Mouse (Mus musculus) stomach, embryonic 15.5 days (tissue): Measurements from ENCODE around the gene Pdzd2. TPM values are rescaled to one million over a fixed set of nuclear protein-coding genes. Genes with fewer than 3 reads are reported as not detected.

Experiments used
- ATAC-seq: fragments of 200-750 bp; cut with Nextera tagmentation; 2 replicates; pipeline ENCODE4 v1.8.0; 2017; ENCODE audit warnings: low read depth, moderate number of reproducible peaks, moderate TSS enrichment; ENCODE audit not compliant: insufficient read depth, low FRiP score
- H3K27ac ChIP-seq: fragments of 300-500 bp; sonication (generic); 2 replicates; pipeline ENCODE4 v1.5.1; 2015; ENCODE audit warnings: mild to moderate bottlenecking, inconsistent platforms
- H3K27me3 ChIP-seq: fragments of 300-500 bp; sonication (generic); replicated peaks from 2 replicates; pipeline ENCODE4 v1.6.1; 2015; ENCODE audit warnings: inconsistent platforms
- H3K36me3 ChIP-seq: fragments of 300-500 bp; sonication (generic); 2 replicates; pipeline ENCODE4 v1.6.1; 2015; ENCODE audit warnings: inconsistent platforms
- H3K4me1 ChIP-seq: fragments of 300-500 bp; sonication (generic); 2 replicates; pipeline ENCODE4 v1.6.1; 2015; ENCODE audit warnings: inconsistent platforms
- H3K4me2 ChIP-seq: fragments of 300-500 bp; sonication (generic); 2 replicates; pipeline ENCODE4 v1.6.1; 2015; ENCODE audit warnings: mild to moderate bottlenecking, inconsistent platforms
- H3K4me3 ChIP-seq: fragments of 300-500 bp; sonication (generic); replicated peaks from 2 replicates; pipeline ENCODE4 v1.5.1; 2015; ENCODE audit warnings: inconsistent platforms
- H3K9ac ChIP-seq: fragments of 300-500 bp; sonication (generic); 2 replicates; pipeline ENCODE4 v1.6.1; 2015; ENCODE audit warnings: inconsistent platforms
- H3K9me3 ChIP-seq: fragments of 300-500 bp; sonication (generic); 2 replicates; pipeline ENCODE4 v1.6.1; 2016; ENCODE audit warnings: inconsistent platforms
- WGBS: fragments of 180-500 bp; shearing (Covaris S2); methylation state at CpG from one replicate; pipeline ENCODE4 v1.1.7; 2015; 5-methylcytosine and 5-hydroxymethylcytosine counted together
- polyA plus RNA-seq: library from polyadenylated mRNA; unstranded; fragments of >200 nt; fragmentation: Nextera tagmentation; extraction: Ambion mirVana; gene quantifications from 2 replicates; pipeline ENCODE4 v1.2.1, GENCODE M21; 2015

Gene Pdzd2
- polyA plus RNA-seq, 1 experiment from 2014 or later: 28.3 TPM

GRCm38 (mm10) chr15:12557663-12558436 lies 181.9 kb downstream of the Pdzd2 start:
- Histone ChIP-seq H3K9ac (no peak overlapping the region), H3K4me3 (no peak overlapping the region), H3K36me3 (no peaks in the 10 kb centered on the region), H3K4me2 (no peak overlapping the region), H3K4me1 (peaks cover 7% of the 10 kb centered on the region; the same call in 1 of the 2 replicates), H3K27me3 (no peaks in the 10 kb centered on the region), H3K27ac (no peak overlapping the region), H3K9me3 (no peaks in the 10 kb centered on the region)
- no peak for ATAC-seq
- 74% methylated on average over 11 of the region's 11 CpGs for WGBS

GRCm38 (mm10) chr15:12553211-12553610 lies 186.5 kb downstream of the Pdzd2 start:
- Histone ChIP-seq H3K9me3 (no peaks in the 10 kb centered on the region), H3K36me3 (no peaks in the 10 kb centered on the region), H3K27me3 (no peaks in the 10 kb centered on the region), H3K4me1 (peaks cover 27% of the 10 kb centered on the region), H3K27ac (no peak overlapping the region), H3K9ac (no peak overlapping the region), H3K4me2 (no peak overlapping the region), H3K4me3 (no peak overlapping the region)
- ATAC-seq: no peak
- 34% methylated on average over 3 of the region's 3 CpGs for WGBS

- no peaks in the 10 kb centered on the region for H3K36me3 ChIP-seq
- no peaks in the 10 kb centered on the region for H3K27me3 ChIP-seq
- no peak overlapping the region for H3K4me3 ChIP-seq
- H3K4me2 ChIP-seq: no peak overlapping the region
- ATAC-seq: no peak
- 44% methylated on average over 3 of the region's 3 CpGs for WGBS
- peaks cover 31% of the 10 kb centered on the region for H3K4me1 ChIP-seq
- H3K27ac ChIP-seq: peak overlapping the region; percentile 73; the same call in 1 of the 2 replicates
- no peaks in the 10 kb centered on the region for H3K9me3 ChIP-seq
- no peak overlapping the region for H3K9ac ChIP-seq
These were observed 188.8 kb downstream of the Pdzd2 start for GRCm38 (mm10) chr15:12550919-12551318.

- 27% methylated on average over 9 of the region's 9 CpGs for WGBS
- H3K4me2 ChIP-seq: peak overlapping the region; percentile 87
- no peak overlapping the region for H3K9ac ChIP-seq
- H3K4me3 ChIP-seq: peak overlapping the region; percentile 51; the same call in 1 of the 2 replicates
- no peaks in the 10 kb centered on the region for H3K27me3 ChIP-seq
- H3K4me1 ChIP-seq: peaks cover 37% of the 10 kb centered on the region
- peak overlapping the region; percentile 73 for H3K27ac ChIP-seq
- H3K9me3 ChIP-seq: no peaks in the 10 kb centered on the region
- H3K36me3 ChIP-seq: no peaks in the 10 kb centered on the region
- no peak for ATAC-seq
These were observed 189.3 kb downstream of the Pdzd2 start for GRCm38 (mm10) chr15:12550376-12550775.

GRCm38 (mm10) chr15:12549919-12550305 lies 189.8 kb downstream of the Pdzd2 start:
- H3K36me3 ChIP-seq: no peaks in the 10 kb centered on the region
- 3% methylated on average over 13 of the region's 13 CpGs for WGBS
- H3K4me3 ChIP-seq: peak overlapping the region; percentile 51
- H3K27ac ChIP-seq: peak overlapping the region; percentile 73
- H3K27me3 ChIP-seq: no peaks in the 10 kb centered on the region
- peak overlapping the region; percentile 35; the same call in 1 of the 2 replicates for H3K9ac ChIP-seq
- H3K4me1 ChIP-seq: peaks cover 41% of the 10 kb centered on the region
- no peaks in the 10 kb centered on the region for H3K9me3 ChIP-seq
- peak overlapping the region; percentile 87 for H3K4me2 ChIP-seq
- peak; percentile 74 for ATAC-seq

GRCm38 (mm10) chr15:12549271-12549918 lies 190.3 kb downstream of the Pdzd2 start:
- no peaks in the 10 kb centered on the region for H3K9me3 ChIP-seq
- H3K4me1 ChIP-seq: peaks cover 42% of the 10 kb centered on the region
- H3K4me2 ChIP-seq: peak overlapping the region; percentile 87
- no peaks in the 10 kb centered on the region for H3K36me3 ChIP-seq
- under 1% methylated on average over 28 of the region's 28 CpGs for WGBS
- H3K27ac ChIP-seq: peak overlapping the region; percentile 73
- peak overlapping the region; percentile 35; the same call in 1 of the 2 replicates for H3K9ac ChIP-seq
- H3K4me3 ChIP-seq: peak overlapping the region; percentile 51
- no peaks in the 10 kb centered on the region for H3K27me3 ChIP-seq
- peak; percentile 44; the same call in 1 of the 2 replicates for ATAC-seq

- Histone ChIP-seq H3K4me3 (peak overlapping the region; percentile 51), H3K27me3 (no peaks in the 10 kb centered on the region), H3K36me3 (no peaks in the 10 kb centered on the region), H3K9me3 (no peaks in the 10 kb centered on the region), H3K4me1 (peaks cover 42% of the 10 kb centered on the region), H3K9ac (no peak overlapping the region), H3K4me2 (peak overlapping the region; percentile 87), H3K27ac (no peak overlapping the region; the same call in 1 of the 2 replicates)
- ATAC-seq: no peak
- 39% methylated on average over 4 of the region's 4 CpGs for WGBS
These were observed 191.0 kb downstream of the Pdzd2 start for GRCm38 (mm10) chr15:12548696-12549095.

GRCm38 (mm10) chr15:12547640-12548405 lies 191.9 kb downstream of the Pdzd2 start:
- no peak overlapping the region for H3K4me3 ChIP-seq
- no peak overlapping the region for H3K27ac ChIP-seq
- no peak for ATAC-seq
- H3K9ac ChIP-seq: no peak overlapping the region
- WGBS: 69% methylated on average over 5 of the region's 5 CpGs
- no peaks in the 10 kb centered on the region for H3K36me3 ChIP-seq
- peaks cover 38% of the 10 kb centered on the region for H3K4me1 ChIP-seq
- no peaks in the 10 kb centered on the region for H3K9me3 ChIP-seq
- no peak overlapping the region for H3K4me2 ChIP-seq
- H3K27me3 ChIP-seq: no peaks in the 10 kb centered on the region

- H3K9me3 ChIP-seq: no peaks in the 10 kb centered on the region
- H3K36me3 ChIP-seq: no peaks in the 10 kb centered on the region
- ATAC-seq: no peak
- H3K27me3 ChIP-seq: no peaks in the 10 kb centered on the region
- H3K27ac ChIP-seq: no peak overlapping the region
- peaks cover 38% of the 10 kb centered on the region for H3K4me1 ChIP-seq
- no peak overlapping the region for H3K9ac ChIP-seq
- 75% methylated on average over 6 of the region's 6 CpGs for WGBS
- peak overlapping the region; percentile 13; the same call in 1 of the 2 replicates for H3K4me2 ChIP-seq
- H3K4me3 ChIP-seq: no peak overlapping the region
These were observed 192.9 kb downstream of the Pdzd2 start for GRCm38 (mm10) chr15:12546781-12547180.

GRCm38 (mm10) chr15:12545671-12546070 lies 194.1 kb downstream of the Pdzd2 start:
- no peak for ATAC-seq
- H3K27me3 ChIP-seq: no peaks in the 10 kb centered on the region
- no peaks in the 10 kb centered on the region for H3K9me3 ChIP-seq
- no peak overlapping the region for H3K9ac ChIP-seq
- no peaks in the 10 kb centered on the region for H3K36me3 ChIP-seq
- no peak overlapping the region for H3K4me3 ChIP-seq
- H3K4me2 ChIP-seq: no peak overlapping the region
- H3K4me1 ChIP-seq: peaks cover 37% of the 10 kb centered on the region
- H3K27ac ChIP-seq: no peak overlapping the region
- 65% methylated on average over 6 of the region's 6 CpGs for WGBS

- no peaks in the 10 kb centered on the region for H3K27me3 ChIP-seq
- no peak for ATAC-seq
- WGBS: 37% methylated on average over 3 of the region's 3 CpGs
- no peaks in the 10 kb centered on the region for H3K9me3 ChIP-seq
- no peaks in the 10 kb centered on the region for H3K36me3 ChIP-seq
- no peak overlapping the region for H3K9ac ChIP-seq
- H3K4me2 ChIP-seq: no peak overlapping the region
- no peak overlapping the region for H3K4me3 ChIP-seq
- H3K4me1 ChIP-seq: peaks cover 32% of the 10 kb centered on the region
- no peak overlapping the region for H3K27ac ChIP-seq
These were observed 194.5 kb downstream of the Pdzd2 start for GRCm38 (mm10) chr15:12545220-12545619.
